Mouse (Mus musculus) hindbrain, embryonic 16.5 days (tissue): ENCODE data around the gene Slc13a3. TPM values are rescaled to one million over a fixed set of nuclear protein-coding genes. Genes with fewer than 3 reads are reported as not detected.

ENCODE experiments used
- ATAC-seq: fragments of 200-750 bp; cut with Nextera tagmentation; 2 replicates; pipeline ENCODE4 v1.8.0; 2017; ENCODE audit warnings: moderate TSS enrichment, moderate library complexity
- H3K27ac ChIP-seq: fragments of 300-500 bp; sonication (generic); 2 replicates; pipeline ENCODE4 v1.5.1; 2014; ENCODE audit warnings: low read depth, mild to moderate bottlenecking, control low read depth, low read length, moderate library complexity
- H3K27me3 ChIP-seq: fragments of 300-500 bp; sonication (generic); replicated peaks from 2 replicates; pipeline ENCODE4 v1.6.1; 2014; ENCODE audit warnings: low read length; ENCODE audit not compliant: control insufficient read depth, insufficient read depth
- H3K36me3 ChIP-seq: fragments of 300-500 bp; sonication (generic); 2 replicates; pipeline ENCODE4 v1.6.1; 2014; ENCODE audit warnings: mild to moderate bottlenecking, low read length, moderate library complexity, mixed read lengths; ENCODE audit not compliant: control insufficient read depth, insufficient read depth
- H3K4me1 ChIP-seq: fragments of 300-500 bp; sonication (generic); 2 replicates; pipeline ENCODE4 v1.6.1; 2014; ENCODE audit warnings: low read depth, low read length; ENCODE audit not compliant: control insufficient read depth, insufficient read depth
- H3K4me2 ChIP-seq: fragments of 300-500 bp; sonication (generic); 2 replicates; pipeline ENCODE4 v1.6.1; 2014; ENCODE audit warnings: mild to moderate bottlenecking, low read length, control low read depth, moderate library complexity
- H3K4me3 ChIP-seq: fragments of 300-500 bp; sonication (generic); 2 replicates; pipeline ENCODE4 v1.5.1; 2014; ENCODE audit warnings: mild to moderate bottlenecking, low read length, control low read depth, moderate library complexity
- H3K9ac ChIP-seq: fragments of 300-500 bp; sonication (generic); 2 replicates; pipeline ENCODE4 v1.6.1; 2014; ENCODE audit warnings: low read depth, mild to moderate bottlenecking, control low read depth, low read length, moderate library complexity
- H3K9me3 ChIP-seq: fragments of 300-500 bp; sonication (generic); 2 replicates; pipeline ENCODE4 v1.6.1; 2014; ENCODE audit warnings: mild to moderate bottlenecking, low read length, moderate library complexity; ENCODE audit not compliant: control insufficient read depth
- WGBS: fragments of 180-500 bp; shearing (Covaris S2); extraction: QIAGEN DNeasy Blood & Tissue Kit; methylation state at CpG from one replicate; pipeline ENCODE4 v1.1.7; 2014; 5-methylcytosine and 5-hydroxymethylcytosine counted together
- polyA plus RNA-seq: library from polyadenylated mRNA; unstranded; fragments of >200 nt; fragmentation: Nextera tagmentation; extraction: Ambion mirVana; gene quantifications from 2 replicates; pipeline ENCODE4 v1.2.1, GENCODE M21; 2015

Gene Slc13a3
- polyA plus RNA-seq, 1 experiment from 2014 or later, result 11.7 TPM

DNA sequence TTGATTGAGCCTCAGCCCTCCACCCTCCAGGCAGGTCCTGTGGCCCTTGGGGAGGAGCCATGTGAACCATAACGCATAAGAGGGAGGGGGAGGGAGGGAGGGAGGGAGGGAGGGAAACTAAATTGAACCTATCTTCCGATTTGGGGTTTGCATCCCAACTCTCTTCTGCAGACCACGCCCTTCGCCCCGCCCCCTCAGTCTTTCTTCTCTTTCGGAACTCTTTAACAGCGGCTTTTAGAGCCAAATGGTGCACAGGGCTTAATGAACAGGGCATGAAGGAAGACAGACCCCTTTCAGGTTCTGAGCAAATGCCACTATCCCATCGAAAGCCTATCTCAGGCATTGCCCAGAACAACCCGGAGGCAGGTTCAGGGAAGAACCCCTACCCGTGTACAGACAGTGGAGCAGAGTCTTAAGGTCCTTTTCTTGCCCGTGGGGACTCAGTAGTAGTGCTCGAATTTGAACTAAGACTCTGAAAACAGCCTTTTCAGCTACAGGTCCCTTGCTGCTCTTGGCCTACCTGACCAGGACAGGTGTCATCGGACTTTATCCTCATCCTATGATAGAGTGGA is 105.1 kb downstream of the Slc13a3 start:
- Histone ChIP-seq H3K27me3 (no peaks in the 10 kb centered on the region), H3K36me3 (no peaks in the 10 kb centered on the region), H3K4me2 (peak overlapping the region; percentile 86), H3K9ac (peak overlapping the region; percentile 76), H3K4me1 (peaks cover 5% of the 10 kb centered on the region), H3K4me3 (peak overlapping the region; percentile 50), H3K9me3 (no peaks in the 10 kb centered on the region), H3K27ac (peak overlapping the region; percentile 76)
- ATAC-seq, result 0 out of 2 replicates have a peak, but pooled peaks have one; percentile 5
- WGBS, result 3% methylated on average over 13 of the region's 13 CpGs

DNA sequence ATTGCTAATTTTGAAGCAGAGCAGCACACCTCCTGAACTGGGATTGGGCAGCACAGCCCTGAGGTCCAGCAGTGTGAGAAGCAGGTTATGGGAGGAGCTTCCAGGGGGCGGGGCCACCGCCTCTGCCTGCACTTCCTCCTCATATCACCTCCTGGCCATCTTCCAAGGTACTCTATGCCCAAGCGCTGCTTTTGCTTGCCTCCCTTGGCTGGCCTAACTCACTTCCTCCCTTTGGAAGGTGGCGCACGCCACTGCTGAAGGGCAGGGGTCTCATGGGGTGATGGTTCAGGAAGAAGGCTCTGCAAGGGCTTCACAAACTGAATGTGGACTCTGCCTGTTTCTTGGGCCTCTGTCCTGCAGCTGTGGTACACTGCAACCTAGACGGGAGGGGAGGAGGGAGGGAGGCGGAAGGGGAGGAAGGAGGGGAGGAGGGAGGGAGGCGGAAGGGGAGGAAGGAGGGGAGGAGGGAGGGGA is 105.9 kb downstream of the Slc13a3 start:
- Histone ChIP-seq H3K9me3 (no peaks in the 10 kb centered on the region), H3K36me3 (no peaks in the 10 kb centered on the region), H3K27me3 (no peaks in the 10 kb centered on the region), H3K4me3 (no peak overlapping the region), H3K4me2 (peak overlapping the region; percentile 2), H3K27ac (no peak overlapping the region), H3K9ac (no peak overlapping the region), H3K4me1 (peaks cover 5% of the 10 kb centered on the region)
- WGBS, result 10% methylated on average over 6 of the region's 8 CpGs
- ATAC-seq, result 0 out of 2 replicates have a peak, but pooled peaks have one; percentile 21

DNA sequence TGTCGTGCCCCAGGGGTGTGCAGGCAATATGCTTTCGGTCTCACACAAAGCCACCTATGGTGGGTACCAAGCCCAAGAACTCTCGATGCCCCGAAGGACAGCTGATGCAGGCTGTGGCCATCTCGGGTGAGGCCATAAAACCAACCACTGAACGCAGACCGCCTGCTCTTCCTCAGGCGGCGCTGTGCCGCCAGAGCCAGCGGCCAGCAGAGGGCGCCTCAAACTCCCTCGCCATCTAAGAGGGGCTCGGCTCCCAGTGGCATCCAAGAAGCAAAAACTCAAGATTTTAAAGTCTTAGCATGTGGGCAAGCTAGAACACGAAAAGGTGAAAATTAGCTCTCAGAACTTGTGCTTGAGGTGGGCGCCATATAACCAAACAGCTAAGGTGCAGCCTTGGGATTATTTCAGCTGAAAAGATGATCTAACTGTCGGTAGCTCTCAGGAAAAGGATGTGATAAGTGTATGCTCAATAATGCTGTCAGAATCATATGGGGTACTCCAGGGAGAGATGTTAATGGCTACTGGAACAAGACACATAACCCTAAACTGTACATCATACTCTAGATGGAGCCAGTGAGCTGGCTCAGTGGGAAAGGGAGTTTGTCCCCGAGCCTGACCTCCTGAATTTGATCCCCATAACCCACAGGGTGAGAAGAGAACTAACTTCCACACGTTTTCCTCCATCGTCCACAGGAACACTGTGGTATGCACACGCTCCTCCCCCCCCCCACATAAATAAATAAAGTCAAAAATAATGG is 108.5 kb downstream of the Slc13a3 start:
- Histone ChIP-seq H3K36me3 (no peaks in the 10 kb centered on the region), H3K4me3 (no peak overlapping the region), H3K27me3 (no peaks in the 10 kb centered on the region), H3K27ac (no peak overlapping the region), H3K4me2 (peak overlapping the region; percentile 42), H3K9me3 (no peaks in the 10 kb centered on the region), H3K9ac (peak overlapping the region; percentile 28; the same call in 1 of the 2 replicates), H3K4me1 (peaks cover 5% of the 10 kb centered on the region)
- 14% methylated on average over 21 of the region's 21 CpGs for WGBS
- ATAC-seq, result no peak; the same call in 1 of the 2 replicates

DNA sequence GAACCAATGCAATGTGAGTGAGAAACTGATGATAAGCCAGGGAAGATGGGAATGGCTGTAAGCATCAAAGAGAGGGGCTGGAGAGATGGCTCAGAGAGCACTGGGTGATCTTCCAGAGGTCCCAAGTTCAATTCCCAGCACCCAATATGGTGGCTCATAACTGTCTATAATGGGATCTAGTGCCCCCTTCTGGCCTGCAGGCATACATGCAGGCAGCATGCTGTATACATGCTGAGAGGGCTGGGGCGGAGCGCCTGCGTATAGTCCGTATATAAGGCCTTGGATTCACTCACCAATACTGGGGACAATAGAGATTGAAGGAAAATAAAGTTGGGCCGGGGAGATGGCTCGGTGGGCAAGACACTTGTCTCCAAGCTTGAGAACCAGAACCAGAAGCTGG is 109.7 kb downstream of the Slc13a3 start:
- no peak overlapping the region for H3K4me2 ChIP-seq
- 84% methylated on average over 6 of the region's 6 CpGs for WGBS
- no peak overlapping the region for H3K9ac ChIP-seq
- H3K9me3 ChIP-seq, result no peaks in the 10 kb centered on the region
- no peak for ATAC-seq
- no peak overlapping the region for H3K4me3 ChIP-seq
- no peaks in the 10 kb centered on the region for H3K27me3 ChIP-seq
- no peaks in the 10 kb centered on the region; the same call in none of the 2 replicates for H3K4me1 ChIP-seq
- H3K27ac ChIP-seq, result no peak overlapping the region
- H3K36me3 ChIP-seq, result no peaks in the 10 kb centered on the region

DNA sequence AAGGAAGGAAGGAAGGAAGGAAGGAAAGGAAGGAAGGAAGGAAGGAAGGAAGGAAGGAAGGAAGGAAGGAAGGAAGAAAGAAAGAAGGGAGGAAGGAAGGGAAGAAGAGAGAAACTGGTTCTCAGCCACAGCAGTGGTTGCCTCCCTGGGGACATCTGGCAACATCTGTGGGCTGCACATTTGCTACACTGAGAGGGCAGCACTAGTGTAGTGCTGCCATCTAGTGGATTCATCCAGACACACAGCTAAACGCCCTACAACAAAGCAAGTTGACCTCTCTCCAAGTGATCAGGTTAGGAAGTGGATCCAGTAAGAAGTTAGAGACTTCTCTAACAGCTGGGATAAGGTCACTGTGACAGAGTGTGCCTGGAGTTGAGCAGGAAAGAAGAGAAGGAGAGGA is 112.2 kb downstream of the Slc13a3 start:
- Histone ChIP-seq H3K4me1 (no peaks in the 10 kb centered on the region; the same call in 1 of the 2 replicates), H3K4me2 (no peak overlapping the region), H3K27ac (no peak overlapping the region), H3K27me3 (no peaks in the 10 kb centered on the region), H3K4me3 (no peak overlapping the region), H3K36me3 (no peaks in the 10 kb centered on the region), H3K9ac (no peak overlapping the region), H3K9me3 (no peaks in the 10 kb centered on the region)
- 0% methylated on average over 1 of the region's 1 CpGs for WGBS
- peak; percentile 74 for ATAC-seq

Other genes with a start within 250 kb of the Slc13a3 start
- 11.0 and 13.1 TPM in 2 replicates for gene Cdh22, start 238.4 kb downstream of the Slc13a3 start, polyA plus RNA-seq
- 73.4 and 79.6 TPM in 2 replicates for gene Slc35c2, start 185.4 kb downstream of the Slc13a3 start, polyA plus RNA-seq
- gene Elmo2, start 146.8 kb downstream of the Slc13a3 start, polyA plus RNA-seq, result 96.2 and 115 TPM in 2 replicates
- 4.5 and 5.5 TPM in 2 replicates for gene Zfp663, start 104.5 kb downstream of the Slc13a3 start, polyA plus RNA-seq
- gene Zfp334, start 85.0 kb downstream of the Slc13a3 start, polyA plus RNA-seq, result 6.8 and 9.0 TPM in 2 replicates
- 0.04 and 0.05 TPM in 2 replicates for gene Ocstamp, start 72.8 kb downstream of the Slc13a3 start, polyA plus RNA-seq
- gene Trp53rka, start 20.1 kb upstream of the Slc13a3 start, polyA plus RNA-seq, result 40.6 and 42.6 TPM in 2 replicates
- 3.0 and 3.3 TPM in 2 replicates for gene Slc2a10, start 30.6 kb upstream of the Slc13a3 start, polyA plus RNA-seq
- gene Eya2, start 121.8 kb upstream of the Slc13a3 start, polyA plus RNA-seq, result 8.1 and 12.1 TPM in 2 replicates